Mouse (Mus musculus): ENCODE results near the gene Nexmif.
"Not testable (repeated sequence)": the region's sequence is repeated elsewhere in the genome, so short reads cannot be mapped to it uniquely, and the experiment has no call there.

Gene Nexmif

DNA sequence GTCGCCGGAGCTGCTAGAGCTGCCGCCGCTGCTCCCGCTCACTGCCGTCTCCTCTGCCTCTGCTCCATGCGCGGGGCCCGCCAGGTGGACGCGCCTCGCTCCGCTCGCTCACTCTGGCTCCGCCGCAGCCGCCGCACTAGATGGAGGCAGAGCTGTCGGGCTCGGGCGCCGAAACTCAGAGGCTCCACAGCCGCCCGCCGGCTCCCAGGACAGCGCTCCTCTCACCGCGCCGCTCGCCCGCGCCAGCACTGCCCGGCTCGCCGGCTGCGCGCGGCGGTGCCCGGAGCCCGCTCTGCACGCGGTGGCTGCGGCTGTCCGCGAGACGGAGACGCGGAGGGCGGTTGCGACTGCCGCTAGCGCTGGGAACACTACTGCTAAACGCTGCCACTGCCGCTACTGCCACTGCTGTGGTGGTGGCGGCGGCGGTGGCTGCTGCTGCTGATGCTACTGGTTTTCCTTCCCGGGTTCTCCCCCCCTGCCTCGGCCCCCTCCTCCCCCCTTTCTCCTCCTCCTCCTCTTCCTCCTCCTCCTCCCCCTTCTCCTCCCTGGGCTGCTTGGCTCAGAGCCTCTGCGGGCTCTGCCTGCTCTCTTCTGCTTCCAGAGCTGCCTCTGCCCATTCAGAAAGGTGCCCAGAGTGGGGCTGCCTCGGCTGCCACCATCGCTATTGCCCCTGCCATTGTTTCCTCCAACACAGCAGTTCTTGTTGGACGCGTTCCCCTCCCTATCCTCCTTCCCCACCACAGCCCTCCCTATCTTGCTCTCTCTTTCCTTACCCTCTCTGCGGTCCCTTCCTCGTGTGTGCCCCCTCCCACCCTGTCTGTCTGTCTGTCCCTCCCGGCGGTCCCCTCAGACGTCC, at the start of gene Nexmif:
TSS of gene Nexmif (minus strand) at position 450 of the 856 bp plus-strand sequence.
- peak; percentile 54 for DNase-seq

DNA sequence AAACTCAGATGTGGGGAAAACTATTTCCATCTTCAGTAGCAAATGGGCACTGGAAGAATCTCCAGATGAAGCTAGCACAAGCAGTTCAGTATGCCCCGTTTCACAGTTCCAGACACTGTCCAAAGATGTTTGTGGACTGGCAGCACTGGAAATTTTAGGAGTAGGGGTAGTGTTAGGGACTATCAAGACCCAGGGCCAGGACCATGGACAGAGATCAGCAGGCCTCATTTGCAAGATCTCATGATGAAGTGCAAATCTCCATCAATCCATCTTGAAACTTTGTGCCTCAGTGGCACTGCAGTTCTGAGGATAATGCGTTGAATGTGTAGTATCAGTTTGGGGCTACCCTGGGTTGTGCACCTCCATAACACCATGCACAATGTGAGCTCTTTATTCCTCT, 7.7 kb upstream of the Nexmif start:
- no peak for DNase-seq

DNA sequence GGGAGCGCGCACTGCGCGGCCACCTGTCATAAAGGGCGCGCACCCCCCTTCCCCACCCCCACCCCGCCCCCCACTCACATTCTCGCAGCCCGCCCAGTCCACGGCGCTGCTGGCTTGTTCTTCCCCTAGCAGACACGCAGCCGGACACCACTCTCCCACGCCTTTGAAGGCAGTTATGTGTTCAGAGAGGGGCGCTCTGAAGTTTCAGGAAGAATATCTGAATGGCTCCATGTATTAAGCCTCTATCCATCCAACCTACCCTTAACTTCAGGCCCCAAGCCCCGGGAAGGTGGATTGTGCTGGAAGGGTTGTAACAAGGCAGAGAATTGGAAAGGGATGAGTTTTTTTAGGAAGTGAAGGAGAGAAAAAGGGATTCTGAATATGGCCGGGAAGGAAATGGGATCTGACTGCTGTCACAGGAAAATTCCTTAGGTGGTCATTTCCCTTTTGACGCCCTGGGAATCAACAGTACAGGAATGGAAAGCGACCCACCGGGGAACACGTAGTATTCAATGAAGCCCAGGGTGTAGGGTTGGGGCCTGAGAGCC, 681 bp upstream of the Nexmif start:
- peak; percentile 19 for DNase-seq

DNA sequence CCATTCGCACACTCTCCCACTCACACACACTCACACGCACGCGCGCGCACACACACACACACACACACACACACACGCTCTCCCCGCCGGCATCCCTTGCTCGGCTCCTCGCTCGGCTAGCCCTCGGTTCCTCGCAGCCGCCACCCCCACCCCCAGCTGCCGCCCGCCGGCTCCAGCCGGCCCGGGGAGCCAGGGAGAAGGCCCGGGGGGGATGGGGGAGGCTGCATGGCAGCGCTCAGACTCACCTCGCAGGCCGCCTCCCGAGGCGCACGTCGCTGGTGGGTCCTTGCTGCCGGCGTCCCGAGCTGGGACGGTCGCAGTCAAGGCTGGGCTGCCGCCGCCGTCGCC, 623 bp downstream of the Nexmif start:
- peak; percentile 56 for DNase-seq

DNA sequence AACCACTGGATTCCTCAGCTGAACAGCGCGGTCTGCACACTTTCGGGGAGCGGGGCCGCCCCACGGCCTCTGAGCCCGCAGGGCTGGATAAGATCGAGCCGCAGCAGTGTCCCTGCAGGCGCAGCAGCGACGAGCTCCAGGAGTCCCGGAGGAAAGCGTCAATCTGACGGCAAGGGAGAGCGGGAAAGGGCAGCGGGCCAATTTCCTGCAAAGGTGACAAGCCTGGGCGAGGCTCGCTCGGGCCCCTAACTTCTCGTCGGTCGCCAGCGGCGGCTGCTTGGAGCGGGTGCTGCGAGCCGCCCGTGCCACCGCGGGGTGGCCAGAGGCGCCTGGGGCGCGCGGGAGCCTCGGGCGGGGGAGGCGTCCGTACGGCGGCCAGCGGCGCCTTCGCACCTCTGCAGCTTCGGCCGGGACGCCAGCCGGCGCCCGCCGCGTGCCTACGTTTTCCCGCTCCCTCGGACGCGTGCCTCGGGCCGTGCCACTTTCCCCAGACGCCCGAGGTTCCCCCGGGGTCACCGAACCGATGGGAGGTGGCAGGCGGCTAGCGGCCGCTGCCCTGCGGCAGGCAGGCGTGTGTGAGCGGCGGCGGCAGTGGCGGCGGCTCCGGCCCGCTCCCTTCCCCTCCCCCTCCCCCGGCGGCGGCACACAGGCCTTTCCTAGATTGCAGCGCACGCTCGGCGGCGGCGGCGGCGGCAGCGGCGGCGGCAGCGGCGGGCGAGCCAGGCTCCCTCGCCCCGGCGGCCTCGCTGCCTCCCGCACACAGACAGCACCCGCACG, 1.2 kb downstream of the Nexmif start:
- DNase-seq: peak; percentile 40

DNA sequence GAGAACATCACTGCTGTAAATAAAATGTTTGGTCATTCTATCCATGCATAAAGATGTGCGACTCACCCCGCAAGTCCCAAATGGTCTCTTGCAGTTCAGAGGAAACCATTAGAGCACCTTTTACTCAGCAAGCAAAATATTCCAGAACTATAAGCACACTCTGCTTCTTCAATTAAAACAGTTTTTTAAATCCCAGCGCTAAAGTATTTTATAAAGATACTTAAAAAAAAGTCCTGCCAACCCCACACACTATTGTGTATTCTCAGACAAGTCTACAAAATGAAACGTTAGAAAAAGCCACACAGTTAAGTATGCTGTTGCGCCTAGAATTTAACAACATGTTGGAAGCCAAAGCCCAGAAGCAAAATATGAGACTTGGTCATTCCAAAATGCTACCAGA, 1.9 kb downstream of the Nexmif start:
- no peak for DNase-seq

DNA sequence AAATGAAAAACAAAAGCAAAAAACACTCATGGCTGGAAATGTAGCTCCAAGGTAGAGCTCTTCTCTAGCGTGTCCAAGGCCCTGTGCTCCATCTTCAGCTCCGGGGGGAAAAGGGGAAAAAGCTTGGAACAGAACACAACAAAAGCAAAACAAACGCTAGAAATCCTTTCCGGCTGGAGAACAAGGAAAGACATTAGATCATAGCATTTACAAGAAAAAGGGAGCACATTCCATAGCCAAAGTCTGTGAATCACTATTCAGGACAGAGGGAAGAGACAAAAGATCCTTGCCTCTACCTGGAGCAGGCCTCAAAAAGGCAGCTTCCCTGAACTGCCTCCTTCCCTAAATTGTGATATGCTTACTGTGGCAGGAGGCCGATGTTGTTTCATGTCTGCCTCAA, 4.4 kb downstream of the Nexmif start:
- DNase-seq: no peak

DNA sequence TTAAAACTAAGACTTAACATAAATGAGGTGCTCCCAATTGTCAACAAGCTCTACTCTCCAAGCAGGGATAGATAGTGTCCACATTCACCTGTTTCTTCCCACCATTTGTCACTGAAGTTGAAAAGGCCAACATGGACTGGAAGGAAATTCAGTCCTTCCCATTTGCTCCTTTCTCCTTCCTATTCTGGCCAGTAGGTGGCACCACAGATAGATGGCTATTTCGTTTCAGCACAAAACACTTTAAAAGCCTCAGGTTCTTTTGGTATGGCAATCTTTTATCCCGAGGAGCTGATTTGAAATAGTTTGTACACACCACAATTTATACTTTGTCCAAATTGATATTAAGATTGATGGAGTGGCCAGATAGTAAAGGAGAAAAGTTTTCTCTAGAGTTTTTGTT, 21.7 kb downstream of the Nexmif start:
- DNase-seq: no peak

DNA sequence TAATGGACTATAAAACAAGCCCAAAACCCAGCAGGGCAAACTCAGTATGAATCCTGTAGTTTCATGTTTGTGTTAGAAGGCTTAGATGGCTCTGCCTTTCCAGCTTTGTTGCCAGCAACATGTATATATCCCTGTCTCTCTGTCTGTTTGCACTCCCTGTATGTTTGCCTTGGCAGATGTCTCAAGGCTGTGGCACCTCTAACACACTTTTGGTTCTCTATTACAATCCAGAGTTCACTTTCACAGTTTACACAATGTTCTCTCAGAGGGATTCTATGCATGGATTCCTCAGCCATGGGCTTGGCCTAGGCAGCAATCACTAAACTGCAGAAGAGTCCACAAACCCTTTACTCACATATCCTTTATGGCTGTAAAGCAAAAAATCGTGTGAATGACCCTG, 50.9 kb downstream of the Nexmif start:
- DNase-seq: no peak

DNA sequence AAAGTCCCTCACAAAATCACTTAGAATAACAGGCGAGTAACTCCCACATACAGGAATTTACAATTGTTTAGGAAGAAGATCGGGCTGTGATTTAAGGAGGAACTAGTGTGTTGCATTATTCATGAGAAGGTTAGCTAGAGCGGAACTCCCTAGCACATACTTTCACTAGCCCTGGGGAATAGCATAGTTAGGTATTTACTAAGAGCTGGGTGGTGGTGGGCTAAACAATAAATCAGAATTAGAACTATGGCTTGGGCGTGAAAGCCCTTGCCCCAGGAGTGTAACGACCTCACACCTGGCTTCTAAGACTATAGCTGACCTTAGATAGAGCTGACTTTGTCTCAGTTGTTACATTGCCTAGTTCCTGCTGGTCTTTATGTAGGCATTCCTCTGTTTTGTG, 85.7 kb downstream of the Nexmif start:
- DNase-seq: not testable (repeated sequence)

DNA sequence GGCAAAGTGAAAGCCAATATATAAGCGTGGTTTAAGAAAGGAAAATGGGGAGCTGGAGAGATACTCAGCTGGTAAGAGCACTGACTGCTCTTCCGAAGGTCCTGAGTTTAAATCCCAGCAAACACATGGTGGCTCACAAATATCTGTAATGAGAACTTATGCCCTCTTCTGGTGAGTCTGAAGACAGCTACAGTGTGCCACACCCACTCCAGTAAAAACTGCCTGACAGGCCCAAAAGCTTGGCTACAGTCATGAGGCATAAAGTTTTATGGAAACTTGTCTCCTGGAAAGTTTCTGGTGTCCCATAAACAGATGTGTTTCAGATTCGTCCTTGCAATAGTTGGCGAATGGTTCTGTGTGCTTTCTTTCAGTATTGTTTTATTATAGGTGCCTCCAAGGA, 86.4 kb downstream of the Nexmif start:
- DNase-seq: no peak

DNA sequence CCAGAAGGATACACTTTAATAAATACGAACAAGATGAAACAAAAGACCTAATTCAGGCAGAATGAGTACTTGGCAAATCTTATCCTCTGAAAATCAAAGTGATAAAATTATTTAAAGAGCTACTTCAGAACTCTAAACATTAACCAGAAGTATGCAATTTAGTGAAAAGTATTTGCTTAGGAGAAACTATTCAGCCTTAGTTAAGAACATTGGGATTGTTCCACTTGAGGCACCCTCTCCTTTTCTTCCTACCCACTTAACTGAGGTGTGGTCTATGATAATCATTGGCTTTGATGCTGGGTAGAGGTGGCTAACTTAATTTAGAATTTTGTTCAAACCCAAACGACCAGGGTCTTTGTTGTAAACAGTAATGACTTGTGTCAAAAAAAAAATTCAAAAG, 146.1 kb downstream of the Nexmif start:
- no peak for DNase-seq

DNA sequence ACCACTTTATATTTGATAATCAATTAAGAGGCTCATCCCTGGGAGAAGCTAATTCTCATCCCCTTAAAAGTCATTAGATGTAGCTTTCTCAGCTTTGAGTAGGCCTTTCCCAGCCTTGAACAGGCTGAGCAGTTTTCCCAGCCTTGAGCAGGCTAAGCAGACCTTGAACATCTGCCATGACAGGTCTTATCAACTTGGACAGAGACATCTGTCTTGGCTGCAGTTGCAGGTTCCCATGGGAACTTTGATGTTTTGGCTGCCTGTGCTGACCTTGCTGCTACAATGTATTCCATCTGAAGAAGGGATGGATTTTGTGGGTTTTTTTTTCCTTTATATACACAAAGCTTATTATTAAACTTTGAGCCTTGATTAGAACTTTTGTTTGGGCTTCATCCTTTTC, 160.7 kb downstream of the Nexmif start:
- DNase-seq: no peak

DNA sequence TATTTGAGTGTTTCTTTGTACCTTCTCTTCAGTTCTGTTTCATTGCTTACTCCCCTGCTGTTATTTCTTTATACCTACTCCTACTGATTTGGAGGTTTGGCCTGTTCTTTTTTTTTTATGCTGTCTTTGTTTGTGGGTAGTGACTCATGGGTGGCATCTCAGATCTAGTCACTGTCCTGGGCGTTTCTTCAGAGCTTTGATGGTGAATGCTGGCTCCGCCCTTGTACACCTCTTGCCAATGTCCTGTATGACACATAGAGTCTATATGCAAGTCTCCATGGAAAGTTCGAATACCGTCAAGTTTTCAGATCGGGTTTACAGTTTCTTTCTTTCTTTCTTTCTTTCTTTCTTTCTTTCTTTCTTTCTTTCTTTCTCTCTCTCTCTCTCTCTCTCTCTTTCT, 167.1 kb downstream of the Nexmif start:
- DNase-seq: no peak

DNA sequence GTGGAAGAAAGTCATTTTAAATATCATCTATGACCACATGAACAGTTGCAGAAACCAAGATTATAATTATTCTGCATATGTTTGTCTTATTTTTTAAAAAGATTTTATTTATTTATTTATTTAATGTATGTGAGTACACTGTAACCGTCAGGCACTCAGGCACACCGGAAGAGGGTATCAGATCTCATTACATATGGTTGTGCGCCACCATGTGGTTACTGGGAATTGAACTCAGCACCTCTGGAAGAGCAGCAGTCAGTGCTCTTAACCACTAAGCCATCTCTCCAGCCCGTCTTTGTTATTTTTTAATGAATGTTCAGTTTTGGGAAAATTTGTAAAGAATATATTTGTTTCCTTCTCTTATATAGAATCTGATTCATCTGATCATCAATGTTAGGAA, 168.2 kb downstream of the Nexmif start:
- DNase-seq: no peak

Data from right cerebral cortex, postnatal 25 days (tissue).